Mouse (Mus musculus) C2C12 (cell line): Measurements from ENCODE around the gene Rnf111. TPM values are rescaled to one million over a fixed set of nuclear protein-coding genes. Genes with fewer than 3 reads are reported as not detected.
A peak's percentile ranks its signal among the peaks of the same experiment; 100 is the strongest.

Source experiments
- H3K27me3 ChIP-seq: one replicate; pipeline ENCODE4 v1.6.1; 2011; ENCODE audit not compliant: control insufficient read depth, insufficient read depth, insufficient read length
- H3K36me3 ChIP-seq: one replicate; pipeline ENCODE4 v1.6.1; 2011; ENCODE audit not compliant: control insufficient read depth, insufficient read depth
- H3K4me3 ChIP-seq: one replicate; pipeline ENCODE4 v1.5.1; 2011; ENCODE audit warnings: mild to moderate bottlenecking, control low read depth; ENCODE audit not compliant: poor library complexity, insufficient read depth, severe bottlenecking
- H3K79me2 ChIP-seq: one replicate; pipeline ENCODE4 v1.6.1; 2011; ENCODE audit not compliant: control insufficient read depth, insufficient read depth
- H3K79me3 ChIP-seq: one replicate; pipeline ENCODE4 v1.6.1; 2011; ENCODE audit warnings: low read depth, control low read depth
- H3ac ChIP-seq: one replicate; pipeline ENCODE3; 2011; ENCODE audit warnings: low read depth; ENCODE audit not compliant: control insufficient read depth, insufficient read length
- CEBPB ChIP-seq: IDR thresholded peaks from one replicate; pipeline ENCODE4 v1.6.1; 2011; ENCODE audit warnings: low read depth, mild to moderate bottlenecking, control low read depth, moderate library complexity
- CTCF ChIP-seq: IDR thresholded peaks from one replicate; pipeline ENCODE4 v1.5.1; 2011; ENCODE audit not compliant: control insufficient read depth, insufficient read depth, insufficient read length
- FOSL1 ChIP-seq: IDR thresholded peaks from one replicate; pipeline ENCODE4 v1.8.0; 2011; ENCODE audit warnings: mild to moderate bottlenecking, low read length; ENCODE audit not compliant: poor library complexity, insufficient read depth, severe bottlenecking
- MAX ChIP-seq: IDR thresholded peaks from one replicate; pipeline ENCODE4 v1.6.1; 2011; ENCODE audit warnings: mild to moderate bottlenecking, control low read depth
- MYOD1 ChIP-seq: IDR thresholded peaks from one replicate; pipeline ENCODE4 v1.6.1; 2011; ENCODE audit warnings: low read depth; ENCODE audit not compliant: control insufficient read depth, insufficient read length
- MYOG ChIP-seq: IDR thresholded peaks from one replicate; pipeline ENCODE4 v1.6.1; 2011; ENCODE audit not compliant: control insufficient read depth, insufficient read length; ENCODE audit errors: extremely low read depth
- USF1 ChIP-seq: IDR thresholded peaks from one replicate; pipeline ENCODE4 v1.6.1; 2011; ENCODE audit warnings: low read depth, mild to moderate bottlenecking, control low read depth, moderate library complexity
- polyA plus RNA-seq: library from polyadenylated mRNA; unstranded; fragments of >200 nt; fragmentation: generic; extraction: Trizol; gene quantifications from one replicate; pipeline ENCODE4 v1.2.1, GENCODE M21; 2012; ENCODE audit warnings: missing spikeins

Gene Rnf111
- polyA plus RNA-seq, 1 experiment, result 10.4 TPM

DNA sequence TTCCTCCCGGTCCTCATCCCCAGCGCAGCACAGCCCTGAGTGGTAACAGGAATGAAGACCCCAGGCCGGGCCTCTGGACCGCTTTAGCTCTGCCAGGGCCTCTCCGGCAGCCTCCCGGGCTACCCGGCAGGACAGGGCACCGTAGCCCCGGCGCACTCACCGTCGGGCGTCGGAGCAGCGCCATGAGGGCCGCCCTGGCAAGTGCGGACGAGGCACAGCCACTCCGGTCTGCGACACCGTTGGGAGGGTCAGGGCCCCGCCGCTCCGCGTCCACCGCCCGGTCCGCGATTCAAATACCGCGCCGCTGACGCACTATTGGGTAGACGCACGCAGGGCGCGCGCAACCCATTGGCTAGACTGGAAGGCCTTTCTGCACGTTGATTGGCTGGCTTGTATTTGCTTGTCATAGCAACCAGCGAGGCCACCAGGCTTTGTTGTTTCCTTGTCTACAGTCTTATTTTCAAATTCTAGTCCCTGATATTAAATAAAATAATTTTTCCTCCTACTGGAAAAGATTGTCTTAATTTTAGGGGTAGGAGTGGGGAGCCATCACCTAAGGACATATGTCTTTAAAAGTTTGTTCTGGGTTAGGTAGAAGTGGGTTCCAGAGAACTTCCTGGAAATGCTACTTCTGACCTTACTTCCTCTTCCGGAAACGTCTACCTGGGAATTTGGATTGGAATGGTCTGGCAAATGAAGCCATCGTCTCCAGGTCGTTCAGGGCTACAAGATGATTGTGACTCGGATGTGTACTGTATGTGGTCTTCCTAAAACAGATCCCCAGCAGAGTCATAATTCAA lies 82.1 kb downstream of the Rnf111 start, which contains the start of gene Ccnb2:
Gene Ccnb2 (minus strand): TSS at position 291 of the 800 bp plus-strand sequence.
- no peaks in the 10 kb centered on the region for H3K27me3 ChIP-seq
- peaks cover 4% of the 10 kb centered on the region for H3K79me3 ChIP-seq
- H3K36me3 ChIP-seq, result peaks cover 43% of the 10 kb centered on the region
- TF ChIP-seq MYOG, result no peak
- peak within 1 kb of the TSS; percentile 55 for H3K4me3 ChIP-seq
- H3ac ChIP-seq, result peak within 1 kb of the TSS; percentile 76
- peaks cover 22% of the 10 kb centered on the region for H3K79me2 ChIP-seq

DNA sequence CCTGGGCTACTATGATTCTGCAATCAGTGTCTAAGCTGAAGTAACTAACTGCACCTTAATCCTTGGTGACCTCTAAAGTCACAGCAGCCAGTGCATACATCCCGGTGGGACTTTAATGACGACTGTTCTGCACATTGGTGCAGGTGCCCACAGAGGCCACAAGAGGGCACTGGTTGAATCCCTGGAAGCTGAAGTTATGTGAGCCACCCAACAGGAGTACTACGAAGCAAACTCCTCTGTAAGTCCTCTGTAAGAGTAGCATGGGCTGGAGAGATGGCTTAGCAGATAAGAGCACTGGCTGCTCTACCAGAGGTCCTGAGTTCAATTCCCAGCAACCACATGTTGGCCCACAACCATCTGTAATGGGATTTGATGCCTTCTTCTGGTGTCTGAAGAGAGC lies 87.1 kb downstream of the Rnf111 start:
- TF ChIP-seq MYOD1 (no peak), CEBPB (no peak), MAX (no peak), CTCF (peak; percentile 7), USF1 (no peak), FOSL1 (no peak)
- peaks cover 58% of the 10 kb centered on the region for H3K36me3 ChIP-seq

DNA sequence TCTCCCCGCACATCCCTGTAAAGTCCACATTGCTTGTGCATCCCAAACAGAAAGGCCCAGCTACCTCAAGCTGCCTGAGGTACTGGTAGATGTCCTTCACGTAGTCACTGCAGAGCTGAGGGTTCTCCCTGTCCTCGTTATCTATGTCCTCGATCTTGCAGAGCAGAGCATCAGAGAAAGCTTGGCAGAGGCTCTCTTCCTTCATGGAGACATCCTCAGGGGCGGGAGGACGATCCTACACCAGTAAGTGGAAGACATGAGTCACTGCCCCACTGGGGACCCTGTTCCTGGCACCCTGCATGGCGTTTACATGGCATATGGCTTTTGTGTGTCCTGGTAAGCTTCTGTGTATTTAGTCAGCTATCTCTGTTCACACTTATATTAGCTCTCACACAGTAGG lies 90.5 kb downstream of the Rnf111 start:
- H3K27me3 ChIP-seq, result no peaks in the 10 kb centered on the region
- peaks cover 56% of the 10 kb centered on the region for H3K36me3 ChIP-seq
- no peaks in the 10 kb centered on the region for H3K79me2 ChIP-seq
- H3K4me3 ChIP-seq, result no peak overlapping the region
- H3ac ChIP-seq, result no peak overlapping the region
- TF ChIP-seq FOSL1, result no peak
- TF ChIP-seq CEBPB, result no peak
- no peak for TF ChIP-seq MAX
- TF ChIP-seq USF1, result no peak
- TF ChIP-seq MYOG, result no peak
- no peak for TF ChIP-seq MYOD1
- TF ChIP-seq CTCF, result no peak
- H3K79me3 ChIP-seq, result no peaks in the 10 kb centered on the region

More for the DNA sequence above, 87.1 kb downstream of the Rnf111 start:
- Histone ChIP-seq H3K79me3 (peaks cover 4% of the 10 kb centered on the region), H3K79me2 (peaks cover 22% of the 10 kb centered on the region), H3K27me3 (no peaks in the 10 kb centered on the region), H3K4me3 (no peak overlapping the region), H3ac (no peak overlapping the region)

DNA sequence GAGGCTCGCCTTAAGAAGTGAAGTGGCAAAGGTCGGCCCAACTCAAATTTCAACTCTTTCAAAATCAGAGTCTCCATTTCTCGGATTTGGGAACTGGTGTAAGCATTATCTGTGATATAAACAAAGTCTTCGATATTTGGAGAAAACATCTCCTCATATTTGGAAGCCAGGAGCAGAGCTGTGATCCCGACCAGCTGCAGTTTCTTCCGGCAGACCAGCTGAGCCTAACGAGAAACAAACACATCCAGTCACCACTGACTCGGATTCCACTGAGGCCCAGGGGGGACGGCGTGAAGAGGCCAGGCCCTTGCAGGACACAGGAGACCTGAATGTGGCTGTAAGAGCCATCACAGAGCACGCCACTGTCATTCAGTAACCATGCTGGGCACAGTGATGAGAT lies 92.9 kb downstream of the Rnf111 start:
- Histone ChIP-seq H3K79me2 (no peaks in the 10 kb centered on the region), H3K79me3 (no peaks in the 10 kb centered on the region), H3K4me3 (no peak overlapping the region), H3K27me3 (no peaks in the 10 kb centered on the region), H3K36me3 (peaks cover 39% of the 10 kb centered on the region), H3ac (no peak overlapping the region)
- TF ChIP-seq FOSL1 (no peak), MYOD1 (no peak), USF1 (no peak), MAX (no peak), CTCF (no peak), CEBPB (no peak), MYOG (no peak)

DNA sequence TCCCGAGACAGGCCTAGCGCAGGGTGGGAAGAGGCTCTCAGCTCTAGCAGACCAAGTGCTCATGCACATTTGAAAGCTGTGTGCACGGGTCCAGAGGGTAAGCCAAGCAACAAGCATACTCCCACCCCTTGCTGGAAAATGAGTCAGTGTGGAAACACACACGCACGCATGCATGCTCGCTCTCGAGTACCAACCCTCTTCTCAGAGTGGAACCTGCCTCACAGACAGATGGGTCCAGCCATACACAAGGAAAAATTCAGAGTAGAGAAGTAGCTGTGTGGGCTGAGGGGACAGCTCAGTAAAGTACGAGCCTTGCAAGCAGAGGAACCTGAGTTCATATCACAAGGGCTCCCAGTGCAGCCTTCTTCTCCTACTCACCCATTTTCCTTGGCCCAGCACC lies 93.8 kb downstream of the Rnf111 start:
- Histone ChIP-seq H3K27me3 (no peaks in the 10 kb centered on the region), H3K4me3 (no peak overlapping the region), H3K36me3 (peaks cover 39% of the 10 kb centered on the region), H3ac (no peak overlapping the region), H3K79me2 (no peaks in the 10 kb centered on the region), H3K79me3 (no peaks in the 10 kb centered on the region)
- no peak for TF ChIP-seq MYOD1
- TF ChIP-seq FOSL1, result no peak
- no peak for TF ChIP-seq USF1
- TF ChIP-seq MAX, result no peak
- TF ChIP-seq MYOG, result no peak
- no peak for TF ChIP-seq CTCF

DNA sequence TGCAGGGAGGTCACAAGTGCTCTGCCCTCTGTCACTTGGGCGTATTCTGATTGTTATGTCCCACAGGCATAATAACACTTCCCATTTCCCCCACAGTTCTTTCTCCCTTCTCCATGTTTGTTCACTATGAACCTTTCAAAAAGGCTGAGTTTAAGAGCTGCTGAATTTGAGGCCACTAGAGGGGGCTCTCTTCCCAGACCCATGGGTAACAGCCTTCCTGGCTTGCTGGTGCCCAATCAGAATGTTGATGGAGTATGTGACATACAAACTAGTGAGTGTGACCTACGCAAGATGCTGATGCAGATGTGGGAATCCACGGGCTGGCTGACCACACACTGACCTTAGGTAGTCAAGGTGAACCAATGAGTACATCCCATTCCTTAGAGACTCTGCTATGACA lies 94.7 kb downstream of the Rnf111 start:
- Histone ChIP-seq H3ac (no peak overlapping the region), H3K79me2 (no peaks in the 10 kb centered on the region), H3K4me3 (no peak overlapping the region), H3K36me3 (peaks cover 34% of the 10 kb centered on the region), H3K79me3 (no peaks in the 10 kb centered on the region), H3K27me3 (no peaks in the 10 kb centered on the region)
- TF ChIP-seq MAX, result no peak
- no peak for TF ChIP-seq MYOD1
- no peak for TF ChIP-seq CEBPB
- TF ChIP-seq MYOG, result no peak
- no peak for TF ChIP-seq FOSL1
- no peak for TF ChIP-seq CTCF
- TF ChIP-seq USF1, result no peak
